Mouse (Mus musculus) layer of hippocampus, adult 11-12 months (tissue): ENCODE results near the gene Catsper1.
A peak's percentile ranks its signal among the peaks of the same experiment; 100 is the strongest.
"Not testable (repeated sequence)": the region's sequence is repeated elsewhere in the genome, so short reads cannot be mapped to it uniquely, and the experiment has no call there.

Source experiments
- DNase-seq: peaks from one replicate; pipeline ENCODE4 v3.0.0; 2022; ENCODE audit warnings: low spot score

Catsper1 gene

GRCm38 (mm10) chr19:5335441-5335840 is at the start of gene Catsper1:
Catsper1 (plus strand) TSS chr19:5335741.
- no peak for DNase-seq

DNA sequence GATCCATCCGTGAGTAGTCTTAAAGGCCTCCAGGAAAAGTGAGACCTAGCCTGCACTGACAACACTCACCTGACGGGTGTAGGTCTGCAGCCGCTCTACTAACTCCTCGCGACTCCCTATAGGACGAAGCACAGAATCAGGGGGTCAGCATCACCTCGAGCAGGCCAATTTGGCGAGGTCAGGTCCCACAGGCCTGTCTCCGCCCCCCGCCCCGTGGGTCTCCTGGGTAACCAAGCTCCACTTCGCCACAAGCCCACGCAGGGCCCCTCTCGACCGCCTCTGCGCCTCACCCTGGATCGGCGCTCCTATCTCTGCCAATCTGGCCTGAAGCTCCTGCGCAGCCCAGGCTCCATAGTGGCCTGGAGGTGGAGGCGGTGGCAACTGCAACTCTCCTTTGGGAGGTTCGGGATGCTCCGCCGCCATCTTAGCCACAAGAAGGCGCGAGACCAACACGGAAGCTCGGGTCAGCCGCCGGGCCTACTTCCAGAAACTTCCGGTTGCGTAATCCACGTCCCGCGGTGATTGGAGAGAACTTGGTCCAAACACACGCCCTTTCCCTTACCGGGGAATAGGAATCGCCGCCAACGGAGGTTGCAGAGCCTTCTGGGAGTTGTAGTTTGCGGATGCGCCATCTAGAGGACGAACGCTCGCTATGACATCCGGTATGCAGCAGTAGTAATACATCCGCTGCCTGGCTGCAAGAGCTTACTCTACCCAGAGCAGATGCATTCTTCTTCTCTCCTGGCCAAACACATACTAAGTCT is 40.4 kb upstream of the Catsper1 start, which contains the start of gene Sf3b2:
Sf3b2 (minus strand) TSS at position 484 of the 764 bp plus-strand sequence.
- peak; percentile 99 for DNase-seq

DNA sequence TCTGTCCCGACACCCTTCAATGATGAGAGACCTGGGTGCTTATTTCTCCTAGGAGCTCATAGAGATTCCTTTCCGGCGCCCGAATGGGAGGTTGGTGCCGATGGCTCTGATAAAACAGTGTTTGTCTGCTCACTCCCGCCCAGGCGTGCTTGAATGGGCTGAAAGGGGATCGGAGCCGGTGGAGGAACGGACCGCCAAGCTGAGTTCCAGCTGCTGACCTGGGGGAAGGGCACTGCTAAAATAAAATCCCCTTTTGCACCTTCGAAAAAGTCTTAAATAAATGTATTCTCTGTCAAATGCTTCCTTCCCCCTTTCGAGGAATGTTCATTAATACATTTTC is 39.8 kb upstream of the Catsper1 start:
- no peak for DNase-seq

GRCm38 (mm10) chr19:5296630-5297029 is 38.9 kb upstream of the Catsper1 start:
- peak; percentile 74 for DNase-seq

- no peak for DNase-seq
Measured at GRCm38 (mm10) chr19:5297903-5298800, 37.4 kb upstream of the Catsper1 start, which contains the start of gene Gal3st3. Gal3st3 (plus strand) TSS chr19:5298331.

DNA sequence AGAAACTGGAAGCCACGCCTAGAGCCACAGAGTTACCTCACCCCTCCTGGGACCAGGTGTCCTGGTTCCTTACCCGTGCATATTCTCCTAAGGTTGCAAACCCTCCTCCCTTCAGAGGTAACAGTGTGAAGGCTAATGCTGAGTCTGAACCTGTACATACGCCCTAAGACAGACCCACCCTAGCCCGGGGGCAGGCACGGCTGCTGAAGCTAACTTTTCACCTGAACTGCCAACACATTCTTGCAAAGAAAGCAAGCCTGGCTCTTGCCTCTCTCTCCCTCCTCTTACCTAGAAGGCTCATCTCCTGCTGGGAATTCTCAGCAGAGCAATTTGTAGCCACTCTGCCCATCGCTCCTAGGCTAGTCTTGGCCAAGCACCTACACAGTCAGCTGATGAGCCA is 35.0 kb upstream of the Catsper1 start:
- no peak for DNase-seq

- DNase-seq: peak; percentile 52
Measured at GRCm38 (mm10) chr19:5302455-5302854, 33.1 kb upstream of the Catsper1 start.

- no peak for DNase-seq
Measured at GRCm38 (mm10) chr19:5306279-5306678, 29.3 kb upstream of the Catsper1 start.

DNA sequence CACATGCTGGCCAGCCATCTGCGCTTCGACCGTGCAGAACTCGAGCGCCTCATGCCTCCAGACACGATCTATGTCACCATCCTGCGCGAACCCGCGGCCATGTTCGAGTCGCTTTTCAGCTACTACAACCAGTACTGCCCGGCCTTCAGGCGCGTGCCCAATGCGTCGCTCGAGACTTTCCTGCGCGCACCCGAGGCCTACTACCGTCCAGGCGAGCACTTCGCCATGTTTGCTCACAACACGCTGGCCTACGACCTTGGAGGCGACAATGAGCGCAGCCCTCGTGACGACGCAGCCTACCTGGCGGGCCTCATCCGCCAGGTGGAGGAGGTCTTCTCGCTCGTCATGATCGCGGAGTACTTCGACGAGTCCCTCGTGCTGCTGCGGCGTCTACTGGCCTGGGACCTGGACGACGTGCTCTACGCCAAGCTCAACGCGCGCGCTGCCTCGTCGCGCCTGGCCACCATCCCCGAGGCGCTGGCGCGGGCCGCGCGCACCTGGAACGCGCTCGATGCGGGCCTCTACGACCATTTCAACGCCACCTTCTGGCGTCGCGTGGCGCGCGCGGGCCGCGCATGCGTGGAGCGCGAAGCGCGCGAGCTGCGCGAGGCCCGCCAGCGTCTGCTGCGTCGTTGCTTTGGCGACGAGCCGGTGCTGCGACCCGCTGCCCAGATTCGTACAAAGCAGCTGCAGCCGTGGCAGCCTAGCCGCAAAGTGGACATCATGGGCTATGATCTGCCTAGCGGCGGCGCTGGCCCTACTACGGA is 28.4 kb upstream of the Catsper1 start:
- no peak for DNase-seq

- DNase-seq: no peak
Measured at GRCm38 (mm10) chr19:5309025-5309424, 26.5 kb upstream of the Catsper1 start.

GRCm38 (mm10) chr19:5313189-5313588 is 22.4 kb upstream of the Catsper1 start:
- DNase-seq: no peak

DNA sequence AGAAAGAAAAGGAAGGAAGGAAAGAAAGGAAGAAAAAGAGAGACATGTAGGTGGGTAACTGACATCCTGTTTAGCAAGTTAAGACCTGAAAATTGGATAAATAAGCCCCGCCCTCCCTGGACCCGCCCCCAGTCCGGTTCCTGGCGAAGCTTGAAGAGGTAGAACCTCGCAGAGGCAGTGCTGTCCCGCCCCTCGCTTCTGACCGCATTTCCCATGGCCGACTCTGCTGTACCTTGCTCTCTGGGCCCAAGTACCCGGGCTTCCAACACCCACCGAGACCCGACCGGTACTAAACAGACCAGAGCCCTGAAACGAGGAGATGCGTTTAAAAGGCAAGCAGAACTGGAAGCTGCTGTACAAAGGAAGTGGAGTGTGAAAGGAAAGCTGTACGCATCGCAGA is 11.7 kb upstream of the Catsper1 start:
- DNase-seq: no peak

DNA sequence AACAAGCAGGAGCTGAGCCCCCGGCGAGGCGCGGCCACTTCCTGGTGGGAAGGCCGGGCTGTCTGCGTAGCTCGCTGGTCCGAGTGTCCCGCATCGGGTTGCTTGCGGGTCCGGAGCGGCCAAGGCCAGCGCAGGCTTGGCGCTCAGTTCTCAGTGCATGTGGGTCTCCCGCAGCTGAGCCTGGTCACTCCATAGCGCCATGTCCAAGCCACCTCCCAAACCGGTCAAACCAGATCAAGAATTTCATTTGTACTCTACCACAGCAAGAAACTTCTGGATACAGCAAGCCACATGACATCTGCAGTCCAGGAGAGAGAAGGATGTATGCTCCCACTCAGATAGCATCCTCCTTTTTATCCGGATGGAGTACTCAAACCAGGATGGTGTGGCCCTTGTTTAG is 7.6 kb upstream of the Catsper1 start:
- DNase-seq: no peak

DNA sequence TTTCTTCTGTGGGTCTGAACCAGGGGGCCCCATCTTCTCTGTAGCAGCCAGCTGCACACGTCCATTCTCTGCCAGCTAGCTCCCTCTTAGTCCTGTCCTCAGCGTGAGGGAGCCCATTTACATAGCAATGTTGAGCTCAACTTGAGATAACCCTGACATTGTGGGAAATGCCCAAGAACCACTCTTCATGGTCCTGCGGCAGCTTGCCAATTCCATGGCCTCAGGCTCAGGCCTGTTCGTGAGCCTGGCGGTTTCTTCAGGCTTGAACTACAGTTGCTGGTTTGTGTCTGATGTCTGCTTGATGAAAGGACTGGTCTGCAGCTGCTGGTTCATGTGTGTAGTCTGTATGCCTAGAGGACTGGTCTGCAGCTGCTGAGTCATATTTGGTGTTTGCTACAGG is 800 bp upstream of the Catsper1 start:
- DNase-seq: no peak

GRCm38 (mm10) chr19:5337975-5338374 is 2.4 kb downstream of the Catsper1 start:
- peak; percentile 85 for DNase-seq

- DNase-seq: no peak
Measured at GRCm38 (mm10) chr19:5341360-5341759, 5.8 kb downstream of the Catsper1 start.

- no peak for DNase-seq
Measured at GRCm38 (mm10) chr19:5345297-5346131, 10.0 kb downstream of the Catsper1 start.

DNA sequence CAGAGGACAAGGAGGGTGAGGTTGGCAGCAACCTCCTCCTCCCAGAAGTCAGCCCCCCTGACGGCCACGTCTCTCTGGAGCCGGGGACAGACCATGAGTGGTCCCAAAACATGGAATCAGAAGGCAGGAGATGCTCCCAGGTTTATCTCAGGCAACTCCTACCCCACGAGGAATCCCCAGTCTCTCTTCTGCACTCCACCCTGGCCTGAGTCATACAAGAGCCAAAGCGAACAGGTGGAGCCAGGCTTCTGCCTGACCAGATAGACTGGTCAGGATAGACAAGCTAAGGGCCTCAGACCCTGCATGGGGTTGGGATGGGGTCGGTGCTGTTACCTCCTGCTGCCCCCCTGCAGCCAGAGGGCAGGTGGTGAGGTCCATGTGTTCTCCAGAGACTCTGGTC is 12.5 kb downstream of the Catsper1 start:
- DNase-seq: no peak

GRCm38 (mm10) chr19:5348526-5349501 is 13.3 kb downstream of the Catsper1 start:
- DNase-seq: no peak

DNA sequence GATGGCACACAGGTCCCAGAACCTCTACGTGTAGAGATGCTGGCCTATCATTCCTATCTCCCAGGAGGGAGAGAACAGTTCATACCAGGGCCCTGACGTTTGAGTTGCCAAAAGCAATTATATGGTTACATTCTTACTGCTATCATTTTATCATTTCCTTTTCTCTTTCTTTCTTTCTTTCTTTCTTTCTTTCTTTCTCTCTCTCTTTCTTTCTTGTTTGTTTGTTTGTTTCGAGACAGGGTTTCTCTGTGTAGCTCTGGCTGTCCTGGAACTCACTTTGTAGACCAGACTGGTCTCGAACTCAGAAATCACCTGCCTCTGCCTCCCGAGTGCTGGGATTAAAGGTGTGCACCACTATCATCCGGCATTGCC is 13.9 kb downstream of the Catsper1 start, which contains the start of gene Cst6:
Cst6 (minus strand) TSS at position 73 of the 372 bp plus-strand sequence.
- not testable (repeated sequence) for DNase-seq
